Mouse (Mus musculus) cerebellum, adult 2 months (tissue): ENCODE measurements around the gene Abca4. TPM values are rescaled to one million over a fixed set of nuclear protein-coding genes. Genes with fewer than 3 reads are reported as not detected.

Source experiments
- DNase-seq, 2 experiments: peaks; one replicate each; pipeline ENCODE4 v3.0.0; 2021
- H3K27ac ChIP-seq: fragments of 200-500 bp; 2 replicates; pipeline ENCODE4 v1.5.1; 2012; ENCODE audit warnings: low read length, control low read depth, inconsistent platforms; ENCODE audit not compliant: insufficient read depth
- H3K27me3 ChIP-seq: fragments of 200-500 bp; 2 replicates; pipeline ENCODE4 v1.6.1; 2012; ENCODE audit warnings: inconsistent platforms, mild to moderate bottlenecking, low read length, moderate library complexity; ENCODE audit not compliant: control insufficient read depth, insufficient read depth
- H3K4me1 ChIP-seq: fragments of 200-500 bp; 2 replicates; pipeline ENCODE4 v1.6.1; 2011; ENCODE audit warnings: low read length; ENCODE audit not compliant: control insufficient read depth, insufficient read depth
- H3K4me3 ChIP-seq: fragments of 200-500 bp; replicated peaks from 2 replicates; pipeline ENCODE3; 2011; ENCODE audit warnings: mild to moderate bottlenecking, low read depth, low read length, control low read depth; ENCODE audit not compliant: insufficient read depth
- CTCF ChIP-seq: fragments of 200-500 bp; IDR thresholded peaks from 2 replicates; pipeline ENCODE4 v1.5.1; 2011; ENCODE audit warnings: low read depth, mild to moderate bottlenecking, control low read depth, low read length, moderate library complexity, borderline replicate concordance; ENCODE audit not compliant: insufficient read depth
- POLR2A ChIP-seq: fragments of 200-500 bp; IDR thresholded peaks from 2 replicates; pipeline ENCODE4 v1.6.1; 2011; ENCODE audit warnings: low read length, control low read depth, borderline replicate concordance; ENCODE audit not compliant: insufficient read depth
- WGBS: fragments of 180-500 bp; shearing (Covaris S2); methylation state at CpG from one replicate; pipeline ENCODE4 v1.1.7; 2018; 5-methylcytosine and 5-hydroxymethylcytosine counted together
- polyA plus RNA-seq: library from polyadenylated mRNA; depleted of rRNA; stranded (reverse); fragments of >200 nt; gene quantifications from 2 replicates; pipeline ENCODE4 v1.2.3, GENCODE M21; 2012

The Abca4 gene
- polyA plus RNA-seq, 1 experiment = 2.3 TPM

GRCm38 (mm10) chr3:122120217-122120616 is 76.0 kb downstream of the Abca4 start:
- no peak for DNase-seq
- 85% methylated on average over 7 of the region's 7 CpGs for WGBS
- H3K4me1 ChIP-seq = no peaks in the 10 kb centered on the region
- no peaks in the 10 kb centered on the region for H3K27me3 ChIP-seq
- peak overlapping the region; percentile 51; the same call in 1 of the 2 replicates for H3K27ac ChIP-seq
- TF ChIP-seq POLR2A (no peak), CTCF (no peak)
- H3K4me3 ChIP-seq = no peak overlapping the region

GRCm38 (mm10) chr3:122122127-122122663 is 78.0 kb downstream of the Abca4 start:
- WGBS = 13% methylated on average over 17 of the region's 17 CpGs
- Histone ChIP-seq H3K27ac (no peak overlapping the region), H3K4me3 (peak overlapping the region; percentile 7), H3K4me1 (no peaks in the 10 kb centered on the region), H3K27me3 (no peaks in the 10 kb centered on the region)
- peak; percentile 68 to 74 for DNase-seq
- TF ChIP-seq POLR2A (no peak), CTCF (peak; percentile 49)

- H3K27me3 ChIP-seq = no peaks in the 10 kb centered on the region
- WGBS = 79% methylated on average over 8 of the region's 8 CpGs
- no peaks in the 10 kb centered on the region for H3K4me1 ChIP-seq
- TF ChIP-seq POLR2A = no peak
- TF ChIP-seq CTCF = no peak
- H3K4me3 ChIP-seq = no peak overlapping the region
- no peak overlapping the region for H3K27ac ChIP-seq
- no peak for DNase-seq
These were observed 78.6 kb downstream of the Abca4 start for GRCm38 (mm10) chr3:122122838-122123237.

DNA sequence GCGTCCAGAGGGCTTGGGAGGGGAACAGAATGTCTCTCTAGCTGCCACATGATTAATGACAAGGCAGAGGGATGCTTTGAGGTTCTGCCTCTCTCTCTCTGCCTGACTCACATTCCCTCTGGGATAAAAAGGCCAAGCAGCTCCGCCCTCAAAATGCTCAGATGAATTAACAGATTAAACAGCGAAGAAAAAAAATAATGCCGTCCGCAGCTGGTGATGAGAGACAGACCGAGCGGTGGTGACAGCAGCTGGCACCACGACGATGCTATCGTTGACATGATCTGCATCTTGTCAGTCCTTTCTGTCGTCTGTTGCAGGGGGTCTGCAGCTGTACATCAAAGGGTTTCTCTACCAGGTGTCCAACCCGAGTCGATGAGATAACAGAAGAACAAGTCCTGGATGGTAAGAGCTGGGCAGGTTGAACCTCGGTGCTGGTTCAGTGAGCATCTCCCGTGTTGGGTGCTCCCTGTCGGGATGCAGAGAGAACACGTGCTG is 84.8 kb downstream of the Abca4 start:
- Histone ChIP-seq H3K27ac (no peak overlapping the region), H3K4me1 (peaks cover 6% of the 10 kb centered on the region; the same call in 1 of the 2 replicates), H3K27me3 (no peaks in the 10 kb centered on the region), H3K4me3 (no peak overlapping the region)
- no peak for DNase-seq
- WGBS = 20% methylated on average over 17 of the region's 17 CpGs
- TF ChIP-seq POLR2A = no peak
- no peak for TF ChIP-seq CTCF

GRCm38 (mm10) chr3:122130771-122131170 is 86.5 kb downstream of the Abca4 start:
- no peak overlapping the region for H3K27ac ChIP-seq
- H3K4me3 ChIP-seq = no peak overlapping the region
- no peak for TF ChIP-seq CTCF
- peaks cover 6% of the 10 kb centered on the region; the same call in 1 of the 2 replicates for H3K4me1 ChIP-seq
- H3K27me3 ChIP-seq = no peaks in the 10 kb centered on the region
- DNase-seq = peak in 1 of 2 experiments; percentile 46
- 44% methylated on average over 4 of the region's 4 CpGs for WGBS

DNA sequence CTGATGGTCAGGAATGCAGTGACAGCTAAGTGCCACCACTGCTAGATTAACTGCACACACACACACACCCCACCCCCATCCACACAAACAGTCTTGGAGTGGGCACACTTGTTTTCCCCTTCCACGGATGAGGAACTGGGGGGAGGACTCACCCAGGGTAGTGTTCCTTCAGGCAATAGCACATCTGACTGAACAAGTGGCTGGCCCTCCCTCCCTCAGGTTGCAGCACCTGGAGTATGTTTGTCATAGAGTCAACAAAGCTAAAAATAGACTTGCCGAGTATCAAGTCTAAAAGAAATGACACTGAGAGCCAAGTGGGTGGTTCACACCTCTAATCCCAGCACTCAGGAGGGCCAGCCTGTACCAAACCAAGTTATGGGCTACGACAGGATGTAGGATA is 87.4 kb downstream of the Abca4 start:
- no peak for DNase-seq
- peaks cover 6% of the 10 kb centered on the region; the same call in 1 of the 2 replicates for H3K4me1 ChIP-seq

GRCm38 (mm10) chr3:122133255-122133654 is 89.0 kb downstream of the Abca4 start:
- TF ChIP-seq POLR2A (no peak), CTCF (no peak)
- WGBS = 89% methylated on average over 5 of the region's 5 CpGs
- Histone ChIP-seq H3K27me3 (no peaks in the 10 kb centered on the region), H3K27ac (no peak overlapping the region), H3K4me1 (peaks cover 6% of the 10 kb centered on the region; the same call in 1 of the 2 replicates), H3K4me3 (no peak overlapping the region)
- no peak for DNase-seq

More for the DNA sequence above, 87.4 kb downstream of the Abca4 start:
- H3K27me3 ChIP-seq = no peaks in the 10 kb centered on the region
- 56% methylated on average over 3 of the region's 3 CpGs for WGBS
- H3K27ac ChIP-seq = no peak overlapping the region
- no peak for TF ChIP-seq POLR2A
- no peak for TF ChIP-seq CTCF
- H3K4me3 ChIP-seq = no peak overlapping the region

- H3K4me1 ChIP-seq = peaks cover 6% of the 10 kb centered on the region; the same call in 1 of the 2 replicates
- no peak for DNase-seq
- no peak overlapping the region for H3K4me3 ChIP-seq
- H3K27me3 ChIP-seq = no peaks in the 10 kb centered on the region
- WGBS = 87% methylated on average over 6 of the region's 6 CpGs
- TF ChIP-seq POLR2A (no peak), CTCF (no peak)
- no peak overlapping the region for H3K27ac ChIP-seq
These were observed 89.6 kb downstream of the Abca4 start for GRCm38 (mm10) chr3:122133840-122134239.
